Mouse (Mus musculus) Patski (cell line): ENCODE measurements around the gene Chrne. TPM values are rescaled to one million over a fixed set of nuclear protein-coding genes. Genes with fewer than 3 reads are reported as not detected.

Experiments used
- ATAC-seq: fragments of 100-300 bp; one replicate; pipeline ENCODE4 v1.8.0; 2021
- CTCF ChIA-PET: fragments of 350-600 bp; sonication (Branson Sonifier 250); formaldehyde crosslinking; loops from one replicate; lab custom pipeline; 2022; ENCODE audit warnings: inconsistent platforms; lab: Charles Lee
- POLR2A ChIA-PET: fragments of 350-600 bp; sonication (Branson Sonifier 250); formaldehyde crosslinking; loops from one replicate; lab custom pipeline; 2022; ENCODE audit warnings: antibody characterized with exemption, inconsistent platforms; lab: Charles Lee
- DNase-seq: peaks from one replicate; pipeline ENCODE4 v3.0.0-alpha.2; 2011; ENCODE audit warnings: low read depth, low spot score
- H3K27me3 ChIP-seq: fragments of 371-371 bp; one replicate; pipeline ENCODE4 v1.5.1; 2021
- CTCF ChIP-seq: fragments of 100-300 bp; IDR thresholded peaks from one replicate; pipeline ENCODE4 v1.5.1; 2021
- in situ Hi-C: fragments of 300-500 bp; cut with MboI; formaldehyde crosslinking; loops from 3 replicates; pipeline ENCODE4 v1.11.1; 2018; ENCODE audit warnings: low pct_unique_long_range_greater_than_20kb, mixed read lengths
- polyA plus RNA-seq: library from polyadenylated mRNA; unstranded; gene quantifications from one replicate; pipeline ENCODE4 v1.2.3, GENCODE M21; 2021

Gene Chrne
- polyA plus RNA-seq, 1 experiment from 2014 or later: not detected

GRCm38 (mm10) chr11:70652884-70653344 lies 33.9 kb upstream of the Chrne start:
- CTCF ChIA-PET: interaction anchor here (1.7 kb wide), 1 partner anchor 45 kb away, joined by 4 read pairs; no protein-coding TSS in a partner anchor
- ATAC-seq: no peak
- no peak for DNase-seq
- in situ Hi-C loops: no loop called here
- POLR2A ChIA-PET: interaction anchor here (3.1 kb wide), 1 partner anchor 15 kb away, joined by 15 read pairs; the partner anchor contains the start of gene Spag7
- no peak for TF ChIP-seq CTCF
- H3K27me3 ChIP-seq: no peaks in the 10 kb centered on the region

- TF ChIP-seq CTCF: no peak
- H3K27me3 ChIP-seq: no peaks in the 10 kb centered on the region
- ChIA-PET CTCF (interaction anchor here (0.5 to 1.7 kb wide), 2 partner anchors 45 to 134 kb away, joined by 3 to 4 read pairs; no protein-coding TSS in a partner anchor), POLR2A (interaction anchor here (3.1 kb wide), 1 partner anchor 16 kb away, joined by 15 read pairs; the partner anchor contains the start of gene Spag7)
- in situ Hi-C loops: no loop called here
- DNase-seq: no peak
- no peak for ATAC-seq
These were observed 33.2 kb upstream of the Chrne start for GRCm38 (mm10) chr11:70652029-70652883.

- no peaks in the 10 kb centered on the region for H3K27me3 ChIP-seq
- DNase-seq (no peak), ATAC-seq (no peak)
- ChIA-PET POLR2A (interaction anchor here (3.1 kb wide), 1 partner anchor 17 kb away, joined by 15 read pairs; the partner anchor contains the start of gene Spag7), CTCF (interaction anchor here (1.7 kb wide), 1 partner anchor 46 kb away, joined by 4 read pairs; no protein-coding TSS in a partner anchor)
- TF ChIP-seq CTCF: no peak
- in situ Hi-C loops: no loop called here
These were observed 32.4 kb upstream of the Chrne start for GRCm38 (mm10) chr11:70651391-70651790.

- in situ Hi-C loops: no loop called here
- ChIA-PET CTCF (no interaction called here), POLR2A (interaction anchor here (0.6 to 4.2 kb wide), 3 partner anchors 18 to 127 kb away, joined by 3 to 21 read pairs (median 15); partner anchors contain the start of gene Spag7)
- H3K27me3 ChIP-seq: no peaks in the 10 kb centered on the region
- DNase-seq: no peak
- no peak for TF ChIP-seq CTCF
- no peak for ATAC-seq
These were observed 31.5 kb upstream of the Chrne start for GRCm38 (mm10) chr11:70650322-70651175.

GRCm38 (mm10) chr11:70649185-70649734 lies 30.2 kb upstream of the Chrne start:
- POLR2A ChIA-PET: interaction anchor here (4.2 kb wide), 1 partner anchor 19 kb away, joined by 21 read pairs; the partner anchor contains the start of gene Spag7
- CTCF ChIA-PET: interaction anchor here (1.1 kb wide), 1 partner anchor 13 kb away, joined by 3 read pairs; no protein-coding TSS in a partner anchor
- in situ Hi-C loops: no loop called here
- DNase-seq (no peak), ATAC-seq (no peak)
- no peak for TF ChIP-seq CTCF
- no peaks in the 10 kb centered on the region for H3K27me3 ChIP-seq

- ChIA-PET POLR2A (interaction anchor here (3.2 to 4.2 kb wide), 2 partner anchors 20 to 39 kb away, joined by 7 to 21 read pairs; partner anchors contain the start of genes Camta2 and Spag7), CTCF (interaction anchor here (1.1 kb wide), 1 partner anchor 14 kb away, joined by 3 read pairs; no protein-coding TSS in a partner anchor)
- TF ChIP-seq CTCF: no peak
- in situ Hi-C loops: no loop called here
- ATAC-seq: no peak
- no peak for DNase-seq
- H3K27me3 ChIP-seq: no peaks in the 10 kb centered on the region
These were observed 29.5 kb upstream of the Chrne start for GRCm38 (mm10) chr11:70648512-70648911.

- ChIA-PET POLR2A (interaction anchor here (0.6 to 4.2 kb wide), 6 partner anchors 8 to 1794 kb away, joined by 3 to 21 read pairs (median 4); partner anchors contain the start of genes Camta2 and Spag7), CTCF (interaction anchor here (0.9 to 1.5 kb wide), 2 partner anchors 13 to 20 kb away, joined by 3 read pairs; no protein-coding TSS in a partner anchor)
- H3K27me3 ChIP-seq: no peaks in the 10 kb centered on the region
- TF ChIP-seq CTCF: no peak
- in situ Hi-C loops: no loop called here
- DNase-seq (no peak), ATAC-seq (no peak)
These were observed 28.9 kb upstream of the Chrne start for GRCm38 (mm10) chr11:70647716-70648420.

GRCm38 (mm10) chr11:70646691-70647650 lies 28.0 kb upstream of the Chrne start, which contains the start of the genes Rnf167 and Slc25a11:
Gene Rnf167, plus strand, starts transcription at chr11:70647235.
Gene Slc25a11, minus strand, starts transcription at chr11:70647479.
- H3K27me3 ChIP-seq: no peaks in the 10 kb centered on the region
- in situ Hi-C loops: no loop called here
- no peak for TF ChIP-seq CTCF
- ChIA-PET POLR2A (interaction anchor here (0.6 to 4.2 kb wide), 8 partner anchors 9 to 1793 kb away, joined by 3 to 21 read pairs (median 4); partner anchors contain the start of genes Camta2 and Spag7), CTCF (interaction anchor here (0.8 to 1.5 kb wide), 4 partner anchors 12 to 108 kb away, joined by 3 read pairs; no protein-coding TSS in a partner anchor)
- DNase-seq (peak; percentile 98), ATAC-seq (peak; percentile 65)
